Mouse (Mus musculus) bone marrow, adult 2 months (tissue): ENCODE data around the gene Ssc4d.

Experiments used
- CTCF ChIP-seq: fragments of 200-500 bp; IDR thresholded peaks from 2 replicates; pipeline ENCODE4 v1.5.1; 2011; ENCODE audit warnings: low read length, control low read depth; ENCODE audit not compliant: control insufficient read depth, insufficient read depth
- POLR2A ChIP-seq: fragments of 200-500 bp; IDR thresholded peaks from 2 replicates; pipeline ENCODE4 v1.6.1; 2011; ENCODE audit warnings: low read depth, mild to moderate bottlenecking, control low read depth, low read length, borderline replicate concordance; ENCODE audit not compliant: control insufficient read depth

DNA sequence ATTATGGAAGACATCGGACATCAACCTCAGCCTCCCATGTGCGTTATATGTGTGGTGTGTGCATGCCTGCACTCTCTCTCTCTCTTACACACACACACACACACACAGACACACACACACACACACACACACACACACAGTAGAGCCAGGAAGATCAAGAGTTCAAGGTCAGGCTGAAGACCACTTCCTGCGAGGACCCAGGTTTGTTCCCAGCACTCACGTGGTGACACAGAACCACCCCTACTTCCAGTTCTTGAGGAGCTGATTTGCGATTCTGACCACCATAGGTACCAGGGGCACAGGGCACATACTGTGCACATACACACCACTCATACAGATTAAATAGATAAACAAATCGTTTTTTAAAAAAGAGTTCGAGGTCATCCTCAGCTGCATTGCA, 2.5 kb downstream of the Ssc4d start:
- TF ChIP-seq CTCF, result no peak
- no peak for TF ChIP-seq POLR2A
